Mouse (Mus musculus): ENCODE measurements around the gene Man1c1.

Man1c1 gene

DNA sequence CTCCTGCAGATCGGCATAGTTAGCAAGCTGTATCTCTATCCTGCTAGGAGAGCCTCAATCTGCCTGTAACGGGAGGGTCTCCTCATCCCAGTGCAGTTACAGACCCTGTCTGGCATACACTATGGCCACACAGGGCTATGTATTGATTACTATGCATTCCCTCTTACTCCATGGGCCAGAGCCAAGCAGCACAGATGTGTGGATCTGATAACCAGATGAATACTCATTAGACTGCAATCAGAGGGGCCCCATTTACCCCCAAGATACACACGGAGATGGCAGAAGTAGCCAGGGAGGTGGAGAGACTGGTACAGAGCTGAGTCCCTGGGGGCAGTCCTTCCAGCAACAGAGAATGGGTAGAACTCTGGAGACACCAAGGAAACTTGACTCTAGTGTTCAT, 101.5 kb downstream of the Man1c1 start:
- DNase-seq (ENCODE audit: low read depth) = no peak

GRCm38 (mm10) chr4:134601981-134602380, 102.1 kb downstream of the Man1c1 start:
- DNase-seq (ENCODE audit: low read depth) = no peak

DNA sequence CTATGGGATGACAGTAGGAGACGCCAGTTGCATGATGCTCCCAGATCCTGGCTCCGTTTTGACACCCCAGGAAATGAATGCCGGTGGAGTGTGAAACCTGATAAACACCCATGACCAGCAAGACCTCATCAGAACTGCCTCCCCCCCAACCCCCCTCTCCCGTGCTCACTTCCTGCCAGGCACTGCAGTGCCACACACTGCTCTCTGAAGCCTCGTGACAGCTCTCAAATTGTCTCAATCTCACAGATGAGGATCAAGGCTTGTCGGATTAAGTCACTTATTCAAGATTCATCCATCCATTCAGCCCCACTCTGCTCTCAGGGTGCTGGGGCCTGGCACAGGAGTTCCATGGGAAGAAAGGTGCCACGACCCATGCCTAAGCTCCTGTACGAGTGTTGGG, 102.7 kb downstream of the Man1c1 start:
- no peak for DNase-seq (ENCODE audit: low read depth)

DNA sequence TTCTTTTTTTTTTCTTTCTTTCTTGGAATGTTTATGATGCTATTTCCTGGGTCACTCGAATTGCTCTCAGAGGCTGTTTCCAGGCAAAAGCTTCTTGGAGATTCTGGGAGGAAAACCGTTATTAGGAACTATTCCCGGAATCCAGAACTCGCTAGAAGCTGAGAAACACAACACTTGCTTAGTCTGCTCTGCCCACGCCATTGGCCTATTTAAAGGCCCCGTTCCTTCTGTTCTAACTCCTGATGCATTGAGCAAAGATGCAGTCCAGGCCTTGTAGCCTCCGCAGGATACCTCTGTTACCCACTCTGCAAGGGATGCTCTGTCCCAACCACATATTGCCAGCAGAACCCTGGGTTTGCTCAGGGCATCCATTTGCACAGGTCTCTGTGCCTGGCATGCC, 103.3 kb downstream of the Man1c1 start:
- DNase-seq (ENCODE audit: low read depth) = no peak

- no peak for DNase-seq (ENCODE audit: low read depth)
Measured at GRCm38 (mm10) chr4:134600060-134600459, 104.0 kb downstream of the Man1c1 start.

GRCm38 (mm10) chr4:134596816-134597692, 107.0 kb downstream of the Man1c1 start:
- no peak for DNase-seq (ENCODE audit: low read depth)

DNA sequence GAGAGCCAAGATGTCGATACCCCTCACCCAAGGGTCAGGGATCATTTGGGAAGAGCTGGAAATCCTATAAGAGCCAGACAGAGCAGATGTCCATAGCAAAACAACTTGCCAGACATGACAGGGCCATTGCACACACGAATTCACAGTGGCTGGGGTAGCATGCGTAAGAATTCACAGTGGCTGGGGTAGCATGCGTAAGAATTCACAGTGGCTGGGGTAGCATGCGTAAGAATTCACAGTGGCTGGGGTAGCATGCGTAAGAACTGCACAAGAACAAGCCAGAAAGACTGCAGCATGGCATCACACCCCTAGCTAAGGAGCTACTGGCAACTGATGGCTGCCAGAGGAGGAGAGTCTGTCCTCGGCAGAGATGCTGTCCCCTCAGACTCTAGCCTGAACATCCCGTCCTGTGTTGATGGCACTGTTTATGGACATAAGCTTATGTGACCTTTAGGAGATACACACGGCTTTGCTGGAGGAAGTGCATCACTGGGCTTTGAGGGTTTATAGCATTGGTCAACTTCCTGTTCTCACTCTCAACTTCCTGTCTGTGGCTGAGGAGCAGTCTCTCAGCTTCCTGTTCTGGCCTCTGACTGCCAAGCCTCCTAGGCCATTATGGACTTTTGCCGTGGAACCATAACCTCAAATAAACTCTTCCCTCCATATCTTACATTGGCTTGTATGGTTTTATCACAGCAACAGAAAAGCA, 109.2 kb downstream of the Man1c1 start:
- no peak for DNase-seq (ENCODE audit: low read depth)

GRCm38 (mm10) chr4:134592442-134592841, 111.6 kb downstream of the Man1c1 start:
- DNase-seq (ENCODE audit: low read depth) = no peak

DNA sequence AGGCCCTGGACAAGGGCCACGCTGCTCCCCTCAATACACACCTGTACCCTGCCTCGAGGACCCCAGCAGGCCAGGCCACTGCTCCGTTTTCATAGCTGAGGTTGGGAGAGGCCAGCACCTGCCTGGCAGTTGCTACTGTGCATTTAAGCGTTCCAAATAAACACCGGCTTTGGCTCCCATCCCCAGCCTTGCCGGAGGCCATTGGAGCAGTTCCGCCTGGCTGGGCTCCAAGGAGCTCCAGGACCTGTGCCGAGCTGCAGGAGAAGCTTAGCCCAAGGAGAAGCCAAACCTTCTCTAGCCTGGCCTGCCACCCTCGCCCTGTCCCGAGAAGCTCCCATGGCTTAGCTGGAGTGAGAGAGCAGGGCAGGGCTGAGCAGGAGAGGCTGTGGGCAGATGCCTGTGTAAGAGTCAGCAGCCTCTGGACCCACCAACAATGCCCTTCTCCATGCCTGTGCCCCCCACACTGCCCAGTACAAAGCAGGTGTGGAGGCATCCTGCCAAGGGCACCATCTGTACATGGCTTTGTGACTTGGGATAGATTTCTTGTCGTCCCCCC, 112.5 kb downstream of the Man1c1 start:
- peak; percentile 82 for DNase-seq (ENCODE audit: low read depth)

GRCm38 (mm10) chr4:134590227-134590926, 113.7 kb downstream of the Man1c1 start:
- no peak for DNase-seq (ENCODE audit: low read depth)

- no peak for DNase-seq (ENCODE audit: low read depth)
Measured at GRCm38 (mm10) chr4:134589786-134590185, 114.3 kb downstream of the Man1c1 start.

- DNase-seq (ENCODE audit: low read depth) = peak; percentile 63
Measured at GRCm38 (mm10) chr4:134588951-134589350, 115.1 kb downstream of the Man1c1 start.

GRCm38 (mm10) chr4:134588287-134588686, 115.8 kb downstream of the Man1c1 start:
- DNase-seq (ENCODE audit: low read depth) = no peak

DNA sequence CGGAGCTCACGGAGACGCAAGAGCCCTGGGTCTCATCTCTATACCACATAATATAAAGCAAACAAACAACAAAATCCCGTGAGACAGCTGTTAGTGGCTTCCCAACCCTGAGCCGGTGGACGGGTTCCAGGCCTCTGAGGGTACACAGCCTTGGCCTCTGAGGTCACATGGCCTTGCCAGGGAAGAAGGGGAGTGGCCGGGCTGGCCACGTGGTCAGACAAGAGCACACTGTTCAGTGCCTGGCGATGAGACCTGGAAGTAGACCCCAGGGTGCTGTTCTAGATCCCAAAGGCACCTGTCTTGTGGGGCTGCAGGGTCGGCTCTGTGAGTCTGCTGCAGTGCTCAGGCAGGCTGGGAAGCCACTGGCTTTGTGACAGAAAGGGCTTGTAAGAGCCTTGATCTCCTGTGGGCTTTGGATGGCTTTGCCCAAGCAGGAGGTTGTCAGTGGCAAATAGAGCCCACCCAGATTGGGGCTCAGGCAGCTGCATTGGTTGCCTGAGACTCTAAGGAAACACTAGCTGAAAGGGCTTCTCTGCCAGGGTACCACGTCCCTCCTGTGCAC, 116.4 kb downstream of the Man1c1 start:
- DNase-seq (ENCODE audit: low read depth) = no peak

- no peak for DNase-seq (ENCODE audit: low read depth)
Measured at GRCm38 (mm10) chr4:134586631-134587030, 117.5 kb downstream of the Man1c1 start.

DNA sequence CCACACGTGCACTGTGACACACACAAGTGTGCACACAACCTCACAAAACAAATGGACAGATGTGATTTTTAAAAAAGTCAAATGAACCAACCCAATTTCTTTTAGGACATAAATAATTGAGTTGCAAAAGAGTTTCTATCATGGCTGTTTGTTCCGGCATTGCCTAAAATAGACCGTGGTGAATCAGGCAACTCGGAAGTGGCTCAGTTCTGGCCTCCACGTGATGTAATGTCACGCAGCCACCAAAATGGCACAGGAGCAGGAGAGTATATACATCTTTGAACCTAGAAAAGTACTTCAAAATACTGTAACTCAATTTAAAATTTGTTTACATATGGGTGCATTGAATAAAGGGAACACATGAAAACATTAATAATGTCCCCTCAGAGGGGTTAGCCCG, 118.0 kb downstream of the Man1c1 start:
- DNase-seq (ENCODE audit: low read depth) = no peak

DNA sequence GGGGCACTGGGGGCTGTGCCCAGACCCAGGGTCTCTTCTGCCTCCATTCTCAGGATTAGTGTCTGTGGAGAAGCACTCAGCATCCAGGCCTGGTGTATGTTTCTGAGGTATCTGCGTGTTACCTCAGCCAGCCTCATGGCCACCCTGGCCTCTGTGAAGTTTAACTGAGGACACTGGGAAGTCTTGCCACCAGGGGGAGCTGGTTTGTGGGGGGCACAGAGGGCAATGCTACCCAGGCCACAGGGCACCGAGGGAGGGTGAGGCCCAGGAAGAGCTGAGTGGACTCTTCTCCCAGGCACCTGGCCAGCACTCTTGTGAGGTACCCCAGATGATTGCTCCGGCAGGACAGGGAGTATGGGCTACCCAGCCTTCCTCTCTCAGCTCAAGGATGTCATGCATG, 120.6 kb downstream of the Man1c1 start:
- DNase-seq (ENCODE audit: low read depth) = no peak

DNA sequence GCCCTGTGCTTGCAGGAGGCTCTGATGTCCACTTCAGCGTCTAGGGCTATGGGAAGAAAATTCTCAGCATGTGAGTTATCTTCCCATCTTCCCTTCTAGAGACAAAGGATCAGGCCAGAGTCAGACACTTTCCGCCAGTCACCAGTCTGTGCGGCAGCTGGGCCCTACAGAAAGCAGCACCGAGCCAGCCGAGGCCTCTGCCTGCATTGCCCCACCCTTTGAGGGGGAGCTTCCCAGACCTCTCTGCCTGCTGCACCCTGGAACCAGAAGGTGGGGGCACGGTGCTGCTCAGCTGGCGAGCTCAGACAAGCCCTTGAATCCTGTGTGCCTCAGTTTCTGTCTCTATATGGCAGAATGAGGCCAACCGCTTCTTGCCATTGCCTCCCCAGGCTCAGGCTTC, 122.7 kb downstream of the Man1c1 start:
- no peak for DNase-seq (ENCODE audit: low read depth)

GRCm38 (mm10) chr4:134580351-134581148, 123.5 kb downstream of the Man1c1 start:
- no peak for DNase-seq (ENCODE audit: low read depth)

GRCm38 (mm10) chr4:134579620-134580019, 124.5 kb downstream of the Man1c1 start:
- no peak for DNase-seq (ENCODE audit: low read depth)

DNA sequence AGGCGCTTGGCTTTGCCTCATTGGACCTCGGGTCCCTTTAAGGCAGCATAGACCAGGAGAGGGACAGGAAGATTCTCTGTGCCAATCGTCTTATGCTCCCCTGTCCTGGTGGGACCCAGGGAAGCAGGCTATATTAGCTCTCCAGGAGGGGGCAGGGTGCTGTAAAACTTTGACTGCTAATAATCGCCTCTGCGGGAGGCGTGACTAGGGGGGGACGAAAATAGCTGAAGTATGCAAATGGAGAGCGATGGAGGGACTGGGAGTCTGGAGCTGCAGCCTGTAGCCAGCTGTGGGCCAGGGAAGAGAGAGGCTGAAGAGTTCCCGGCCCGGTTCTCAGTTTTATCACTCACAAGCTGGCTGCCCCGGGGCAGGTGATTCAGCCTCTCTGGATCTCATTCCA, 124.9 kb downstream of the Man1c1 start:
- DNase-seq (ENCODE audit: low read depth) = peak; percentile 45

Measured in fibroblast of lung, adult 2 months (primary cell).